Mouse (Mus musculus): ENCODE measurements around the gene Snx30. TPM values are rescaled to one million over a fixed set of nuclear protein-coding genes. Genes with fewer than 3 reads are reported as not detected.

Snx30 gene
- polyA plus RNA-seq (2015; fragmentation: Nextera tagmentation; extraction: Ambion mirVana): 16.5 and 18.8 TPM in 2 replicates

- H3K27me3 ChIP-seq (replicated peaks; ENCODE audit: control insufficient read depth, insufficient read depth, low read length): no peaks in the 10 kb centered on the region
- WGBS: 1% methylated on average over 39 of the region's 45 CpGs
- H3K4me1 ChIP-seq (ENCODE audit: control insufficient read depth, insufficient read depth, low read depth, low read length): peaks cover 19% of the 10 kb centered on the region
- peak; percentile 93 for ATAC-seq
- H3K4me2 ChIP-seq (ENCODE audit: low read length): peak within 1 kb of the TSS; percentile 87
- H3K36me3 ChIP-seq (ENCODE audit: control insufficient read depth, insufficient read depth, low read length): no peaks in the 10 kb centered on the region
- H3K9ac ChIP-seq (ENCODE audit: low read depth, low read length): peak within 1 kb of the TSS; percentile 93
- H3K4me3 ChIP-seq (ENCODE audit: low read length): peak within 1 kb of the TSS; percentile 98
- peak within 1 kb of the TSS; percentile 84 for H3K27ac ChIP-seq (ENCODE audit: low read depth, low read length)
- H3K9me3 ChIP-seq (ENCODE audit: control insufficient read depth, low read length): no peaks in the 10 kb centered on the region
These were observed at the start of gene Snx30 for GRCm38 (mm10) chr4:59805181-59805967. Gene Snx30, plus strand, starts transcription at chr4:59805840.

GRCm38 (mm10) chr4:59756332-59757082 is 49.1 kb upstream of the Snx30 start:
- 0 out of 2 replicates have a peak overlapping the region, but pooled peaks have one; percentile 17 for H3K27ac ChIP-seq (ENCODE audit: low read depth, low read length)
- H3K36me3 ChIP-seq (ENCODE audit: control insufficient read depth, insufficient read depth, low read length): 0 out of 2 replicates have a peak, but pooled peaks cover 5% of the 10 kb centered on the region
- no peaks in the 10 kb centered on the region for H3K27me3 ChIP-seq (replicated peaks; ENCODE audit: control insufficient read depth, insufficient read depth, low read length)
- no peaks in the 10 kb centered on the region for H3K9me3 ChIP-seq (ENCODE audit: control insufficient read depth, low read length)
- H3K9ac ChIP-seq (ENCODE audit: low read depth, low read length): no peak overlapping the region
- no peak overlapping the region for H3K4me2 ChIP-seq (ENCODE audit: low read length)
- H3K4me1 ChIP-seq (ENCODE audit: control insufficient read depth, insufficient read depth, low read depth, low read length): peaks cover 4% of the 10 kb centered on the region
- H3K4me3 ChIP-seq (ENCODE audit: low read length): no peak overlapping the region
- WGBS: 57% methylated on average over 9 of the region's 9 CpGs
- ATAC-seq: peak; percentile 46; the same call in 1 of the 2 replicates

- WGBS: 74% methylated on average over 12 of the region's 12 CpGs
- H3K9ac ChIP-seq (ENCODE audit: low read depth, low read length): no peak overlapping the region
- no peak overlapping the region; the same call in 1 of the 2 replicates for H3K27ac ChIP-seq (ENCODE audit: low read depth, low read length)
- no peaks in the 10 kb centered on the region for H3K27me3 ChIP-seq (replicated peaks; ENCODE audit: control insufficient read depth, insufficient read depth, low read length)
- ATAC-seq: 0 out of 2 replicates have a peak, but pooled peaks have one; percentile 10
- peaks cover 4% of the 10 kb centered on the region for H3K4me1 ChIP-seq (ENCODE audit: control insufficient read depth, insufficient read depth, low read depth, low read length)
- H3K4me3 ChIP-seq (ENCODE audit: low read length): no peak overlapping the region
- H3K9me3 ChIP-seq (ENCODE audit: control insufficient read depth, low read length): no peaks in the 10 kb centered on the region
- no peak overlapping the region for H3K4me2 ChIP-seq (ENCODE audit: low read length)
- no peaks in the 10 kb centered on the region for H3K36me3 ChIP-seq (ENCODE audit: control insufficient read depth, insufficient read depth, low read length)
These were observed 47.9 kb upstream of the Snx30 start for GRCm38 (mm10) chr4:59757452-59758435.

DNA sequence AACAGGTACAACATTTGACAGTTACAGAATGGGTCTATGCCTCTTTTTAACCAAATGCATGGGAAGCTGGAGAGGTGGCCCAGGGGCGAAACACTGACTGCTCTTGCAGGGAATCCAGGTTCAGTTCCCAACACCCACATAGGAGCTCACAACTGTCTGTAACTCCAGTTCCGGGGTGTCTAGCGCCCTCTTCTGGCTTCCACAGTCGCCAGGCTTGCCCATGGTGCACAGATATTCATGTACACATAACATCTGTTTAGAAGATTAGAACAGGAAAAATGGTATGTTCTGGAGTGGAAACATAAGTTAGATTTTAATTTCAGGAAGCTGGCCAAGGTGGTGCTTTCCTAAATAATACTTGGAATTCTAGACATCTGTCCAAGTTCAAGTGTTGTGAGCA is 45.6 kb upstream of the Snx30 start:
- H3K9me3 ChIP-seq (ENCODE audit: control insufficient read depth, low read length): no peaks in the 10 kb centered on the region
- H3K27ac ChIP-seq (ENCODE audit: low read depth, low read length): no peak overlapping the region
- H3K4me2 ChIP-seq (ENCODE audit: low read length): no peak overlapping the region
- 67% methylated on average over 4 of the region's 4 CpGs for WGBS
- no peak for ATAC-seq
- H3K27me3 ChIP-seq (replicated peaks; ENCODE audit: control insufficient read depth, insufficient read depth, low read length): no peaks in the 10 kb centered on the region
- H3K4me1 ChIP-seq (ENCODE audit: control insufficient read depth, insufficient read depth, low read depth, low read length): peaks cover 1% of the 10 kb centered on the region; the same call in 1 of the 2 replicates
- no peak overlapping the region for H3K4me3 ChIP-seq (ENCODE audit: low read length)
- H3K36me3 ChIP-seq (ENCODE audit: control insufficient read depth, insufficient read depth, low read length): no peaks in the 10 kb centered on the region
- no peak overlapping the region for H3K9ac ChIP-seq (ENCODE audit: low read depth, low read length)

- Histone ChIP-seq H3K9me3 (ENCODE audit: control insufficient read depth, low read length) (no peaks in the 10 kb centered on the region), H3K27ac (ENCODE audit: low read depth, low read length) (no peak overlapping the region), H3K4me1 (ENCODE audit: control insufficient read depth, insufficient read depth, low read depth, low read length) (peaks cover 5% of the 10 kb centered on the region; the same call in 1 of the 2 replicates), H3K9ac (ENCODE audit: low read depth, low read length) (no peak overlapping the region), H3K27me3 (replicated peaks; ENCODE audit: control insufficient read depth, insufficient read depth, low read length) (no peaks in the 10 kb centered on the region), H3K4me2 (ENCODE audit: low read length) (no peak overlapping the region), H3K4me3 (ENCODE audit: low read length) (no peak overlapping the region), H3K36me3 (ENCODE audit: control insufficient read depth, insufficient read depth, low read length) (no peaks in the 10 kb centered on the region)
- ATAC-seq: no peak
- WGBS: 51% methylated on average over 10 of the region's 10 CpGs
These were observed 44.8 kb upstream of the Snx30 start for GRCm38 (mm10) chr4:59760636-59761364.

DNA sequence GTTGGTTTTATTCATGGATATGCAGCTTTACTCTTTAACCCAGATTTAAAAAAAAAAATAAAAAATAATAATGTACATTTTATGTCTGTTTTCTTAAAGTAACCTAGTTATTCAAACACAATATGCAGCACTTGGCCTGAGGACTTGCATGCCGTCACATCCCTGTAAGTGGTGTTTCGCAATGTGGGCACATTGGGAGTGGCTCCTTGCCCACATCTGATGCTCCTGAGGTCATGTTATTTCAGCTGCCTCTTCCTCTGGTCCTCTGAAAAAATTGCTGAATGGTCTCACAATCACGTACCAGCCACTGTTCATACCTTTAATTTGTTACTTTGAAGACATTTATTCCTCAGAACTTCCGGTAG is 44.3 kb upstream of the Snx30 start:
- Histone ChIP-seq H3K4me1 (ENCODE audit: control insufficient read depth, insufficient read depth, low read depth, low read length) (peaks cover 5% of the 10 kb centered on the region; the same call in 1 of the 2 replicates), H3K27ac (ENCODE audit: low read depth, low read length) (no peak overlapping the region), H3K4me2 (ENCODE audit: low read length) (no peak overlapping the region), H3K27me3 (replicated peaks; ENCODE audit: control insufficient read depth, insufficient read depth, low read length) (no peaks in the 10 kb centered on the region), H3K4me3 (ENCODE audit: low read length) (no peak overlapping the region), H3K9me3 (ENCODE audit: control insufficient read depth, low read length) (no peaks in the 10 kb centered on the region), H3K9ac (ENCODE audit: low read depth, low read length) (no peak overlapping the region), H3K36me3 (ENCODE audit: control insufficient read depth, insufficient read depth, low read length) (no peaks in the 10 kb centered on the region)
- ATAC-seq: no peak
- 81% methylated on average over 4 of the region's 4 CpGs for WGBS

DNA sequence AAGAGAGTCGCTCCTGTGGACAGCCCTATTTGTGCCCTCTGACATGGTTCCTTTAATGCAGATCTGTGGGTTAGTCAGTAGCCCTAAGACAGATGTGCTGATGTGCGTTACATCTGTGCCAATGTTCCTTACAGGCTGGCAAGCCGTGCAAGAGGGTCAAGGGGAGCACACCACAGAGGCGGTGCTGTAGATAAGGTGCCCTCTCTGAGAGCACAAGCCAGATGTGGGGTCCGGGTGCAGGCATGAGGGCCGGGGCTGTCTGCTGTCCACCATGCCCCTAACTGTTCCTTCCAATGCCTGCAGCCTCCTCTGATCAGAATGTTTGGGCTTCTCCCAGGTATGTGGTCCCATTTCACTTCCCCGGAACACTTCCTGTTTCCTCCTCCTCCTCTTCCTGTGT is 40.7 kb upstream of the Snx30 start:
- no peak overlapping the region; the same call in 1 of the 2 replicates for H3K4me2 ChIP-seq (ENCODE audit: low read length)
- peak overlapping the region; percentile 36; the same call in 1 of the 2 replicates for H3K27ac ChIP-seq (ENCODE audit: low read depth, low read length)
- H3K9me3 ChIP-seq (ENCODE audit: control insufficient read depth, low read length): no peaks in the 10 kb centered on the region
- H3K9ac ChIP-seq (ENCODE audit: low read depth, low read length): no peak overlapping the region
- no peaks in the 10 kb centered on the region for H3K27me3 ChIP-seq (replicated peaks; ENCODE audit: control insufficient read depth, insufficient read depth, low read length)
- no peak overlapping the region for H3K4me3 ChIP-seq (ENCODE audit: low read length)
- ATAC-seq: peak; percentile 44; the same call in 1 of the 2 replicates
- 0 out of 2 replicates have a peak, but pooled peaks cover 5% of the 10 kb centered on the region for H3K4me1 ChIP-seq (ENCODE audit: control insufficient read depth, insufficient read depth, low read depth, low read length)
- H3K36me3 ChIP-seq (ENCODE audit: control insufficient read depth, insufficient read depth, low read length): no peaks in the 10 kb centered on the region
- WGBS: 59% methylated on average over 7 of the region's 7 CpGs

Measured in hindbrain, embryonic 16.5 days (tissue).